Mouse (Mus musculus): ENCODE results near the gene Cldn15.

GRCm38 (mm10) chr5:136973670-136974069 is 7.3 kb downstream of the Cldn15 start:
- no peak for TF ChIP-seq POLR2A (IDR thresholded peaks at IDR 0.05; ENCODE audit: borderline replicate concordance, extremely low read depth, insufficient read depth, insufficient read length, poor library complexity, severe bottlenecking)
- TF ChIP-seq CTCF (IDR thresholded peaks at IDR 0.05; ENCODE audit: borderline replicate concordance, extremely low read depth, insufficient read depth, insufficient read length), result no peak
